Mouse (Mus musculus) A20 (cell line): ENCODE data around the gene Actl6a.
A peak's percentile ranks its signal among the peaks of the same experiment; 100 is the strongest.
"Not testable (repeated sequence)": the region's sequence is repeated elsewhere in the genome, so short reads cannot be mapped to it uniquely, and the experiment has no call there.

Experiments
- DNase-seq: peaks from one replicate; pipeline ENCODE4 v3.0.0-alpha.2; 2011; ENCODE audit warnings: low read depth, low spot score

The Actl6a gene

DNA sequence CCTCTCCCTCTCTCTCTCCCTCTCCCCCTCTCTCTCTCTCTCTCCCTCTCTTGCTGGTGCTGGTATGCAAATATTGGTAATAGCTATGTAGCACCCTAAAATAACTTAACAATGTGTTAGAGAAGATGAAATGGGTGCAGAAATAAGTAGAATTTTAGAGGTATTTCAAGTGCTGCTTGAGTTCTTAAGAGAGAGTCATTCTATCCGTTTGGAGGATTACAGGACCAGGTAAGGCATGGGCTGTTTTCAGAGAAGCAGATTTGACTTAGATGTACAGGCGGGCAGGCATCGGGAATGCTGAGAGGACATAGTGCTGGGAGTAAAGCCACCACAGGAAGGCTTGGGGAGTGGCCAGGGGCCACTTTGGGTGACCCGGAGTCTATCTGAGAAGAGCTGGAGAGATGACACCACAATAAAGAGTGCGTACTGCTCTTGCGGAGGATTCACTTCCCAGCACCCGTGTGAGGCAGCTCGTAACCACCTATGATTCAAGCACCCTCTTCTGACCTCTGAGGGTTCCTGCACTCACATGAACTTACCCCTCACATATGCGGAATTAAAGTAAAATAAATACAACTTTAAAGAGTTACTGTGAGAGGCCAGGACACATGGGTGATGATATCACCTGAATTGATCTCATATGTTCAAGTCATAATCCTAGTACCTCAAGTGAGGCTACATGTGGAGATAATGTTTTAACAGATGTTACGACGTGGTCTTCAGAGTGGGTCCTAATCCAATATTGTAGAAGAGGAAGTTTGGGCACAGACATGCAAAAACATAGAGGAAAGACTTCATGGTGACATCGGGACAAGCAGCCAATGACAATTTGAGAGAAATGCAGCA lies 11.1 kb upstream of the Actl6a start:
- DNase-seq = peak; percentile 25

DNA sequence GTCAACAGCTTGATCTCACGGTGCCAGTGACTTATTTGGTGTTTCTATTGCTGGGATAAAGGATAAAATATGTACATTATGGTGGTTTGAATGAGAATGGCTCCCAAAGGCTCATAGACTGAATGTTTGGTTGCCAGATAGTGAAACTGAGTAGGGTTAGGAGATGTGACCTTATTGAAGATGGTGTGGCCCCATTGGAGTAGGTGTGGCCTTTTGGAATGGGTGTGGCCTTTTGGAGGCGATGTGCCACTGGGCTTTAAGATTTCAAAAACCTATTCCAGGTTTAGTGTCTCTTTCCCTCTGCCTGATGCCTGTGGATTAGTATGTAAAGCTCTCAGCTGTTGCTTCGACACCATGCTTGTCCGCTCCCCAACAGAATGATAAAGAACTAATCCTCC lies 10.5 kb upstream of the Actl6a start:
- no peak for DNase-seq

DNA sequence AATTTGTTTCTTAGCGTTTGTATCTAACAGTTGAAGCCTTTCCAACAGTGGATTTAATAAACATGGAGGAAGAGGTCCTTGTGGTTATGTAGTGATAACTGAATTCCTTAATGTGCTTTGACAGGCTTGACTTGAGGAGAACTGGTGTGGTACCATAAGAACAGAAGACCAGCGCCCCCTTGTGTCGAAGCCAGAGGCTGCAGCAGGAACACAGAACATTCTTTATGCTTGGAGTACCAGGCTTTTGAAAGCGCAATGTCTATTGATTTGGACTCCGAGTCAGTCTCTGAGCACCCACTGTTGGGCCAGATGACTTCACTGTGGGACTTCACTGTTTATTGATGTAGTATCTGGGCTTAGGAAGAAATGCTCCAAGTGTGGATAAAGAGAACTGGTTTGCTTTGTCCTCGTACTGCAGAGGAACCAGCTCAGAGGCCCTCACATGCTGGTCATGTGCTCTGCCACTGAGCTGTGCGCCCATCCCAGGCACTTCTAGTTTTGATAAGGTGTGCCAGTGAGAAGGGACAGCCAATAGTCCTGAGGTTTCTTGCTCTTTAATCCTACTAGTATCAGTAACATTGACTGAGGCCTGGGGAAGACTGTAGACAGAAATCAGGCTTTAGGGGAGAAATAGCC lies 7.8 kb upstream of the Actl6a start:
- peak; percentile 86 for DNase-seq

DNA sequence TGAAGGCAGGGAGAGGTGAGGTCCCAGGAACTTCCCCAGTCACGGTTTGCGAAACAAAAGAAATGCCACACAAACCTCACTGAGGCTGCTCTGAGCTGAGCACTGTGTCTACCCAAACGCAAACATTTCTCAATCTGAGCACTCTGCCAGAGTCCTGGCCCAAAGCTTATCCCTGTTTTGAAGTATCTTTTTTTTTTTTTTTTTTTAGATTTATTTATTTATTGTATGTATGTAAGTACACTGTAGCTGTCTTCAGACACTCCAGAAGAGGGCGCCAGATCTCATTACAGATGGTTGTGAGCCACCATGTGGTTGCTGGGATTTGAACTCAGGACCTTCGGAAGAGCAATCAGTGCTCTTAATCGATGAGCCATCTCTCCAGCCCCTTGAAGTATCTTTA lies 2.1 kb upstream of the Actl6a start:
- not testable (repeated sequence) for DNase-seq

DNA sequence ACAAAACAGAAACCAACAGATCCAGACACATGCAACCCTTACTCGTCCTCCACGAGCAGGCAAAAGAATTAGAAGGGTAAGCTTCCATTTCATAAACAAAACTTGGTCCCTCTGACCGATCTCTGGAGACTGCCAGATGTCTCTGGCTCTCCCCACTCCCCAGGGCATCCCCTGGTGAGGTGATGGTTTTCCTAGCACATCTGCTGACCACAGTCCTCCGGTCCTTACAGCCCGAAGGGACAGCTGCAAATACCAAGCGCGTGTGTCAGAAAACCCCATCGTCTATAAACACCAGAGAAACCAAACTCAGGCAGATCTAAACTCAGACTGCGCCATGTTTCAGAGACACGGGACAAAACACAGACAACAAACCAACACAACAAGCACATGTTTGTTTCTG lies 1.5 kb upstream of the Actl6a start:
- not testable (repeated sequence) for DNase-seq

DNA sequence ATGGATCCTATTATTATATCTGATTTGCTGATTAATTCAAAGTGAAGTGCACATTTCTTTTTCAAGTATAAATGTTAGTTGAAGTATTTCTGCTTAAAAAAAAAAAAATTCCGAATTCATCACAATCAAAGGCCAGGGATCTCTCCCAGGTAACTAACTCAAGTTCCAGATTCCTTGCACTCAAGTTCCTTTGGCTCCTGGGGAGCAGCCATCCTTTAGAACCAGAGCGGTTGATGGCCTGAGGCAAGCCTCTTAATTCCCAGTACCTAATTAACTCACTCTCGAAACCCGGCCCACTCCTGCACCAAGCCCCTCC lies 1.9 kb downstream of the Actl6a start:
- no peak for DNase-seq

DNA sequence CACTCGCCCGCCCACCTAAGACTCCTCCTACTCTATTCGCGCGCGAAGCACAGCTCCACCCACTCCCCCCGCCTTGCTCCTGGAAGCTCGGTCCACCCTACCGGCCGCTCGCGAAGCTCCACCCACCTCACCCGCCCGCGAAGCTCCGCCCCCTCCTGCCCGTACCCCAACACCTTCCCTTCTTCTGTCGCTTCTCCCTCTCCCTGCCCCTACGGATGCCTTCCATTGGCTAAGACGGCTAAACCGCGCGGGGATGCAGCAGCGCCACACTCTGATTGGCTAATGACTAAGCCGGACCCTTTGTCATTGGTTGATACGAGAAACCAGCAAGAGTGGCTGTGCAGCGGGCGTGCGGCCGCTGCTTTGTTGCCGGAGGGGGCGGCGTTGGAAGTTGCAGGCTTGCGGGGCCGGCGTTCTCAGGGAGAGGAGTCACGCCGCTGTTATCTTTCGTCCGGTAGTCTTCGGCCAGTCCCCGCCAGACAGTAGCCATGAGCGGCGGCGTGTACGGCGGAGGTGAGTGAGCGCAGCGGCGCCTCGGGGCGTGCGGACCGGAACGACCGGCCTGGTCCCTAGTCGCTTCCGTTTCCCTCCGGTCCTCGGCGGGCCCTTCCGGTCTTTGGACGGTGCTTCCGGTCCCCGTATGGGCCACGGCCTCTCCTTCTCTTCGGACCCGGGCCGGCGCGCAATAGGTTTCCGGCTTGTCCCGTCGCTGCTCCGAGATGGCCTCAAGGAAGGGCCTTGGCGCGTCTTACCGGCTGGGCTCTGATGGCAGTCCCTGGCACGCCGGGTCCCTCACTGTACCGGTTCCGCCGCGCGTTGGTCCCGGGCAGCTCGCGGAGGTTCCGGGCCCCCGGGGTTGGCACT lies 2.5 kb downstream of the Actl6a start:
- peak; percentile 100 for DNase-seq

DNA sequence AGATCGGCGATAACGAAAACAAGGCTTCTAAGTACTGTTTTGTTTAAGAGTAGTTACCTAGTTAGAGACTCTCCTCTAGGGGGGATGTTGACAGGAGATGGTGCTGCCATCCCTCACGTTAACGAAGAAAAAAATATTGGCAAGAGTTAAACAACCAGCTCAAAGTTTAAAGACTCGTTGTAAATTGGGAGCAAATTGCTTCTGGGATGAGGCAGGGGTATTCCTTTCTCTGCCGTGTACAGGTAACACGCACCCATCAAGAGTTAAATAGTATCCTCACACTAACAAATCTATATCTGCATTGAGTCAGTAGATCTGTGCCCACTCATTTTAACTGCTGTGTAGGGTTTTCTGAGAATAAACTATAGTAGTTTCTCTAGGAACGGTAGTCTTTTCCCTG lies 3.3 kb downstream of the Actl6a start:
- no peak for DNase-seq

DNA sequence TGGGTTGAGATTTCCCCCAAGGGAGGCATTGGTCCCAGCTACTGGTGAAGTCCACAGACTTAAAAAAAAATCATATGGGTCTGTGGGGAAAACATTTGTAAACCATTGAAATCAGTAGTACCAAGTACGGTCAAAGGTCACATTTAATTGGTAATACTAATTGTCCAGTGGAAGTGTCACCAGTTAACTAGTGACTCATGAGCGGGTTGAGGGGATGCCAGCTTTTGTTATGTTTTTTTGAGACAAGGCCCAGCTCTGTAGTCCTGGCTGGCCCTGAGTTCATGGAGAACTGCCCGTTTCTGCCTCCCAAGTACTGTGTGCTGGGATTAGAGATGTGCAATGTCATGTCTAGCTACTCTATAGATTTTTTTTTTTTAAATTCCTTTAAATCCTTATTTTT lies 7.6 kb downstream of the Actl6a start:
- no peak for DNase-seq

DNA sequence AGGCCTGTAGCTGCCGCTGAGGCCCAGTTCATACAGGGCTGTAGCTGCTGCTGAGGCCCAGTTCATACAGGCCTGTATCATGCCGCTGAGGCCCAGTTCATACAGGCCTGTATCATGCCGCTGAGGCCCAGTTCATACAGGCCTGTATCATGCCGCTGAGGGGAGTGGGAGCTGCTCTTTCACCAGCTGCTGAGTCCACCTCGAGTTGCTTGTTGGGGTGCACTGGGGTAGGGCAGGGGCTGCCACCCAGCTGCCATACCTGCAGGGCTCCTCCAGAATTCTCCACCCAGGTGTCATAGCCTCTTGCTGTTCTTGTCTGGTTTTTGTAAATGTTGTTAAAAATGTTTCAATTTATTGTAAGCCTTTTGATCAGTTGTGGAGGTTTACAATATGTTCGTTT lies 11.3 kb downstream of the Actl6a start:
- DNase-seq = not testable (repeated sequence)

DNA sequence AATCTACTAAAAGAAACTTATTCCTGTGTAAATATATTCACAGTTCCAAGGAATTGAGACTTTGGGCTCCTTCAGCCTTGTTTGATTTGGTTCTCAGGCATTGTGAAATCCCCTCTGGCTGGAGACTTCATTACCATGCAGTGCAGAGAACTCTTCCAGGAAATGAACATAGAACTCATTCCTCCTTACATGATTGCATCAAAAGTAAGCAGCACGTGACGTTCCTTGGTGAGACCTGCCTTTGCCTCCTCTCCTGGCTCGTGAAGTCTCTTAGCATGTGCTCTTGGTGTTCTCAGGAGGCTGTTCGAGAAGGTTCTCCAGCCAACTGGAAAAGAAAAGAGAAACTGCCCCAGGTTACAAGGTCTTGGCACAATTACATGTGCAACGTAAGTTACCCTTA lies 12.2 kb downstream of the Actl6a start:
- no peak for DNase-seq

DNA sequence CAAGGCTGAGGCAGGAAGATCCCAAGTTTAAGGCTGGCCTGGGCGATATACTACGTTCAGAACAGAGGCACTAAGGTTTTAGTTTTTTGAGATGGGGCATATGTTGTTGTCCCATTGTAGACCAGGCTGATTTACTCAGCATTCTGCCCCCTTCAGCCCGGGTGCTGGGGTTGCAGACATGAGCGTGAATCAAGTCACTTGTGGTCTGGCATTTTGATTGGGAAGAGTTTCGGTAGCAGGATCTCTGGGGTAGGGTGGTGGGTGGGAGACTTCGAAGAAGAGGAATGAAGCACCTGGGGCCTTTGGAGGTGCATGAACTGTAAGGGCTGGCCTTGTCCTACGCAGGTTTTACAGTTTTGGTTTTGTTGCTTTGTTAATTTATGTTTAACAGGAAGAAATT lies 18.1 kb downstream of the Actl6a start:
- DNase-seq = no peak

DNA sequence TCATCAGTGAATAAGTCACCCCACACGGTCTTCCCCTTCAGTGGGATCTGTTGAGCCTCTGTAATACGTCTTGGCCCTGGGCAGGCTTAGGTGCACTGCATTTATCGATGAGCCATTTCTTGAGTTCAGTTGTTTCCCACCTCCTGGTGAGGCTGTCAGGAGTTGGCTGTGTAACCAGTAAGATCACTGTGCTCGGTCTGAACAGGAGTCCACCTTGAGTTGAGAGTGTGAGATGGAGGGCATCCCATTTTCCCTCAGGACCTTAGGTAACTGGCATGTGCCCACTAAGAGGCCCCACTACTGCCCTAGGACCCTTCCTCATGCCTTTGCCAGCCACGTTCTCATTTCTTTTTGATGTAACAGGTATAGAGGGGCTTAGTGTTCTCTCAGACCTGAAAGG lies 19.9 kb downstream of the Actl6a start:
- DNase-seq = no peak

DNA sequence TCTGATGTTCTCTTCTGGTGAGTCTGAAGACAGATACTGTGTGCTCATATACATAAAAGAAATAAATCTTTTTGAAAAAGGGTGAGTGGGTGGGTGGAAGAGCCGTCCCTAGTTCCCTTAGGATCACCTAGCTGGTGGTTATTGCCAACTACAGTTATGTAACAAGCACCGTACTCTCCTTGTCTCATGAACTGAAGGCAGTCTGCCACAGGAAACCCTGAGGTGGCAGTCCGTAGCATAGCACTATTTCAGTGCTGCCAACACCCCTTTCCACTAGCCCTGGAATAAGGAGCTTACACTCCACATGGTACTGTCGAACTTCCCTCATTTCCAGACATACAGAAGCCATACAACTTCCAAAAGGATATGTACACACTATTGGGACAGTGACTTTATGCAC lies 21.8 kb downstream of the Actl6a start:
- no peak for DNase-seq

DNA sequence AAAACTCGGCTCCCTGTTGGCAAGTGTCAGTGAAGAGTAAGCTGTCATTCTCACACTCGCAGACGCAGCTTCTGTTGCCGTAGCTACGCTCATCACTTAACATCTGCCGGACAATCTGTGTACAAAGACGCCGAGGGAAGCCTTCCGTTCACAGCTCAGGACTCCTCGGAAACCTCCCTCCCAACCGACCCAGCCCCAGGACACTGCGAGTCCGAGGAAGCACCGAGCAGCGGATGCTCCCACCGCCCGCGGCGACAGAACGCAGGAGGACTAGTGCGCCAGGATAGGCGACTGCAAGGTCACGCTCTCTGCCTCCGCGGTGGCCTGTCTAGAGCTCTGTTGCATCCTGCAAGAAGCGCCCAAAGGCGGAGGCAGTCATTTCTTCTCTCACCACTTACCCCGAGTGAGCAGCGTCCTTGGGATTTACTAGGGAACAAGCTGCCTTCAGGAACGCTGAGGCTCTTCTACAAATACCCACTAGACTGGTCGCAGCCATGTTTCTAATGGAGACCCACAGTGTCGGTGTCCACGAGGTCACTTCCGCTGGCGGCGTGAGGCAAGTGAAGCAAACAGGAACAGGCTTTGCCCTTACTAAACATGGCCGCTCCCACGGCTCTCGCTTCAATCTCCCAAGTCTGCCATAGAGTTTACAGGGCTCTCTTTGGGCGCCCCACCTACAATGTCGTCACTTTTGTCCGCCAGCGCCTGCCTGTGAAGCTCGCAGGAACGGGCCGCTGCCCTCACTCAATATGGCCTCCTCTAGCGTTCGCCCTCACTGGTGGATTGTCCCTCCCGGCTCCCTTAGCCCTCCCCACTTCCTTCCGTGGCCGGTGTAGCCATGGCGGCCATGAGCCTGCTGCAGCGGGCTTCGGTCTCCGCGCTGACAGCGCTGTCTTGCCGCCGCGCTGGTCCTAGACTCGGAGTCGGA lies 30.4 kb downstream of the Actl6a start, which contains the start of gene Ndufb5:
Gene Ndufb5 (plus strand): TSS at position 747 of the 928 bp plus-strand sequence.
- peak; percentile 99 for DNase-seq

DNA sequence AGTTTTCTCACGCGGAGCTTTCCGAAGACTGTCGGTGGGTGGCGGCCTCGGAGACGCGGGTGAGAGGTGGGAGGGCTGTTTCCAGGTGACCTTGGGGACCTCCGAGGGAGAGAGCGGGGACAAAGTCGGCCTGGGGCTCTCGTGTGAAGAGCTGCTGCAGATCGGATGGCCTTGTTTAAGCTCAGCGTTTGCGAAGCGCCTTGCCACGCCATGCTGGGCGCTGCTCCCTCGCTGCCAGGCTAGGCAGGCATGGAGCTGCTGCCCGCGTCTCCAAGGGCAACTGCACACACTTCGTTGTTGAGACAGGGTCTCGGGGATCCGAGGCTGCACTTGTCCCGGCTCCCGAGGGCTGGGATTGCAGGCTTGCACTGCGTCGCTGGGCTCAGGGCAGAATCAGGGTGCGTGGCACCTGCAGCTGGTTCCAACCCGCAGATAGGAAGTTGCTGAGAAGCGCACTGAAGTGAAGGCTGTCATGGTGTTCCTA lies 31.1 kb downstream of the Actl6a start, which contains the start of gene Mrpl47:
Gene Mrpl47 (minus strand): TSS at position 434 of the 484 bp plus-strand sequence.
- no peak for DNase-seq

DNA sequence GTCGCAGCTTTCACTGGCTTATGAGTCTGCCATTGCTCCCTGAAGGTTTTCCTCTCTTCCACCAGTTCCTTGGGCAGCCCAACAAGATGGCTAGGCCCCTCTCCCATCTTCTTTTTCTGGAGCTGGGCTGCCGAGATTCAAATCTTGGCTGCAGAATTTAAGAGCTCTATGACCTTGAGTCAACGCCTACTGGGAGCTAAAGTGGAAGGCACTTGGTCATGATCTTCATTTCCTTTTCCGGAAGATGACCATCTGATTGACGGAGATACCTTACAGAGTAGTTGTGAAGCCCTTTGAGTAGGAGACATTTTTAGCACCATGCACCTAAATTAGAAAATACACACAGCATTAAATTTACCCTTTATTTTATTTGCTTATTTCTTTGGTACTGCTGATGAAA lies 32.5 kb downstream of the Actl6a start:
- DNase-seq = no peak

DNA sequence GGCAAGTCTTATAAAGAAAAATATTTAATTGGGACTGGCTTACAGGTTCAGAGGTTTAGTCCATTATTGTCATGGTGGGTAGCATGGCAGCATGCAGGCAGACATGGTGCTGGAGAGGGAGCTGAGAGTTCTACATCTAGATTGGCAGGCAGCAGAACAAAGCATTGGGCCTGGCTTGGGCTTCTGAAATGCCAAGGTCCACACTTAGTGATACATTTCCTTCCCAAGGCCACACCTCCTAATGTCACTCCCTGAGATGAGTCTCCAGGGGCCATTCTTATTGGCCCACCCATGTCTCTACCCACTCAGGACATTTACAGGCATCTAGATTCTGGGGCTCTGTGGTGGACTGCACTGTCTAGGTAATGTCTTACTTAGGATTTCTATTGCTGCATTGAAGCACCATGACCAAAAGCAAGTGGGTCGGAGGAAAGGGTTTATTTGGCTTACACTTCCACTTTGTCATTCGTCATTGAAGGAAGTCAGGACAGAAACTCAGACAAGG lies 36.2 kb downstream of the Actl6a start:
- no peak for DNase-seq

DNA sequence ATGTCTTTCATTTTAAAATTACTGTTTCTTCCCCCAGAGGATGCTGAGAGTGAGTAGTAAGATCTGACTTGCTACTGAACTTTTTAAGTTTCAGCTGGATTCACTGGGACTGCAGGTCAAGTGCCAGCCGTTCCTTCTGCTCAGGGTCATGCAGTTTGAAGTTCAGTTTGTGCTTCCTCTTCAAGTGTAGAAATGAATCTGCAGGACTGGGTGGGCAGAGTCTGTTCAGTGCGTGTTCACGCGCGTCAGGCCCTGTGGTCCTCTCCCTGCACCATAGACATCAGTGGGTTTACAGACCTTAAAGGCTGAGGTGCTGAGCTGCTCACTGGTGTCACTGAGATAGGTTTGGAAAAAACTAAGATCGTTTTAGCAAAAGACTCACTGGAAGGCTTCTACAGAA lies 38.9 kb downstream of the Actl6a start:
- no peak for DNase-seq

DNA sequence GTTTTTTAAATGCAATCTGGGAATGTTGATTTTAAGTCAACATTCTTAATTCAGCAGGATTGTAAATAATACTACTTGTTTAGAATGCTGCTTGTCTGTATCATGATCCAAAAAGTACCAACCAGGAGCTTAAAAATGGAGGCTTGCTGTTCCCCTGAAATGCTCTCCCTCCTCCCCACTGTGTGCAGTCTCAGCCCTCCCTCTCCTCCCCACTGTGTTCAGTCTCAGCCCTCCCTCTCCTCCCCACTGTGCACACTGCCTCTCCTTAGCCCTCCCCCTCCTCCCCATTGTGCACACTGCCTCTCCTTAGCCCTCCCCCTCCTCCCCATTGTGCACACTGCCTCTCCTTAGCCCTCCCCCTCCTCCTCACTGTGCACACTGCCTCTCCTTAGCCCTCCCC lies 39.3 kb downstream of the Actl6a start:
- not testable (repeated sequence) for DNase-seq

DNA sequence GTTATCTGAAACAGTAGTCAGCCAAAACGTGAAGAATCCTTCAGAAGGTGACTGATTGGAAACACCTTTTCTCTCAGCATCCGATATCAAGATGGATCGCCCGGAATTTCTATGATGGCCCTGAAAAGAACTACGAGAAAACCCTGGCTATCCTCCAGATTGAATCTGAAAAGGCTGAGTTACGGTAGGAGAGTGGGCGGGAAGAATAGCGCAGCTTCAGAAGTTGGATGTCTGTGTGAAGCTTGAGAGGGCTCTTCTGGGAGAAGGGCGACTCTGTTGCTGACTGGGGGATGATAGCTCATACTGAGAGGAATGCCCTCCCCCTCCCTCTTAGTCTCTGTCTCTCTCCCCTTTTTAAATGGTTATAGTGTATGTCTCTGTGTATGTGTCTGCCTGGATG lies 42.3 kb downstream of the Actl6a start:
- DNase-seq = no peak
